Mouse (Mus musculus) erythroblast, embryonic 14.5 days (primary cell): ENCODE results near the gene Ccdc124.

Source experiments
- GATA1 ChIP-seq: IDR thresholded peaks from 2 replicates; pipeline ENCODE4 v1.6.1; 2012; ENCODE audit warnings: low read length, inconsistent platforms, mixed read lengths
- TAL1 ChIP-seq: IDR thresholded peaks from 3 replicates; pipeline ENCODE4 v1.6.1; 2012; ENCODE audit warnings: low read length, inconsistent platforms, mixed read lengths

DNA sequence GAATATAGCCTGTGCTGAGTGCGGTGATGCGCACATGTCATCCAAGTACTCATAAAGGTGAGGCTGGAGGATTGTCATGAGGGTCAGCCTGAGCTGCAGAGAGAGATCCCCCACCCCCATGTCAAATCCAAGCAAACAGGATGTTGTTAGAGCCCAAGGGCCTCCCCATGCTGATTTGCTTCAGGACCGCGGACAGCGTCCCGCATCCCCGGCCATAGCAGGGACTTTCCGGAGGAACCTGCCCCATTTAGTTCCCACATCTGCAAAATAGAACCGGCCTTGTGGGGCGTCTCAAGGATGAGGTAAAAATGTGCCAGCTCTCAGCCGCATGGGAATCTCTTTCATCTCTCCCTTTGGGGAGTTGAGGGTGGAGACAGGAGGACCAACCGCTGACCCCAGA is 11.9 kb upstream of the Ccdc124 start:
- TF ChIP-seq GATA1 (no peak), TAL1 (no peak)
